Mouse (Mus musculus) CH12.LX (cell line): ENCODE data around the gene Retreg3. TPM values are rescaled to one million over a fixed set of nuclear protein-coding genes. Genes with fewer than 3 reads are reported as not detected.

Source experiments
- DNase-seq: peaks from one replicate; pipeline ENCODE4 v3.0.0-alpha.2; 2013; ENCODE audit errors: extremely low read depth
- H3K27ac ChIP-seq: 2 replicates; pipeline ENCODE4 v1.5.1; 2012; ENCODE audit warnings: low read depth, mild to moderate bottlenecking, control low read depth, moderate library complexity; ENCODE audit not compliant: insufficient read depth
- H3K27me3 ChIP-seq: replicated peaks from 2 replicates; pipeline ENCODE3; 2012; ENCODE audit warnings: inconsistent platforms
- H3K36me3 ChIP-seq, 2 experiments: replicated peaks in 1 of 2; 2 replicates each; pipeline versions ENCODE3 to v1.6.1; 2012; ENCODE audit warnings: inconsistent platforms in 1 of 2, low read length in 1 of 2, mild to moderate bottlenecking in 1 of 2, mixed read lengths in 1 of 2, moderate library complexity in 1 of 2; ENCODE audit not compliant: control insufficient read depth in 1 of 2, insufficient read depth in 1 of 2
- H3K4me1 ChIP-seq, 2 experiments: 2 replicates each; pipeline ENCODE4 v1.6.1; 2012; ENCODE audit warnings: inconsistent platforms in 1 of 2, moderate library complexity in 1 of 2; ENCODE audit not compliant: insufficient read depth in 2 of 2, control insufficient read depth in 1 of 2
- H3K4me2 ChIP-seq: 2 replicates; pipeline ENCODE4 v1.6.1; 2012; ENCODE audit warnings: low read depth, mild to moderate bottlenecking, control low read depth; ENCODE audit not compliant: poor library complexity, insufficient read depth, severe bottlenecking
- H3K4me3 ChIP-seq, 3 experiments: fragments of 150-350 bp in 1 of 3; sonication (generic) in 1 of 3; replicated peaks in 1 of 3; 2 replicates each; pipeline versions ENCODE3 to v1.5.1; 2011 to 2012; ENCODE audit warnings: low read depth in 2 of 3, low read length in 2 of 3, mild to moderate bottlenecking in 2 of 3, moderate library complexity in 2 of 3, control low read depth in 1 of 3, improper control_type of control experiment in 1 of 3, inconsistent platforms in 1 of 3, mixed read lengths in 1 of 3; ENCODE audit not compliant: poor library complexity in 1 of 3
- H3K79me2 ChIP-seq: replicated peaks from 2 replicates; pipeline ENCODE4 v1.6.1; 2012; ENCODE audit warnings: mild to moderate bottlenecking, moderate library complexity; ENCODE audit not compliant: control insufficient read depth, poor library complexity, insufficient read depth, severe bottlenecking; ENCODE audit errors: extremely low read depth
- H3K9ac ChIP-seq: 2 replicates; pipeline ENCODE4 v1.6.1; 2012; ENCODE audit warnings: low read depth, mild to moderate bottlenecking, control low read depth, moderate library complexity; ENCODE audit not compliant: insufficient read depth
- H3K9me3 ChIP-seq: replicated peaks from 2 replicates; pipeline ENCODE3; 2012; ENCODE audit warnings: low read length, inconsistent platforms, mixed read lengths
- BHLHE40 ChIP-seq: IDR thresholded peaks from 2 replicates; pipeline ENCODE4 v1.6.1; 2011; ENCODE audit warnings: mild to moderate bottlenecking, low read depth, low read length, improper control_type of control experiment
- CHD1 ChIP-seq: IDR thresholded peaks from 2 replicates; pipeline ENCODE4 v1.6.1; 2012; ENCODE audit warnings: low read depth, low read length, improper control_type of control experiment, inconsistent platforms
- CHD2 ChIP-seq: IDR thresholded peaks from 2 replicates; pipeline ENCODE4 v1.6.1; 2011; ENCODE audit warnings: low read length, improper control_type of control experiment
- CTCF ChIP-seq, 2 experiments: IDR thresholded peaks in 1 of 2; conservative IDR thresholded peaks in 1 of 2; 2 replicates each; pipeline ENCODE4 v1.5.1; 2011 to 2012; ENCODE audit warnings: low read depth in 2 of 2, low read length in 2 of 2, improper control_type of control experiment in 1 of 2, inconsistent platforms in 1 of 2, mild to moderate bottlenecking in 1 of 2, moderate library complexity in 1 of 2
- E2F4 ChIP-seq: IDR thresholded peaks from 2 replicates; pipeline ENCODE4 v1.6.1; 2011; ENCODE audit warnings: low read depth, low read length, improper control_type of control experiment; ENCODE audit not compliant: insufficient replicate concordance
- ELF1 ChIP-seq: IDR thresholded peaks from 2 replicates; pipeline ENCODE4 v1.6.1; 2014; ENCODE audit warnings: low read depth, mild to moderate bottlenecking, inconsistent platforms, low read length, improper control_type of control experiment
- EP300 ChIP-seq: IDR thresholded peaks from 2 replicates; pipeline ENCODE4 v1.6.1; 2011; ENCODE audit warnings: low read length, improper control_type of control experiment
- ETS1 ChIP-seq: conservative IDR thresholded peaks from 2 replicates; pipeline ENCODE4 v1.6.1; 2012; ENCODE audit warnings: low read depth, mild to moderate bottlenecking, inconsistent platforms, low read length, improper control_type of control experiment, moderate library complexity
- GABPA ChIP-seq: IDR thresholded peaks from 2 replicates; pipeline ENCODE4 v1.6.1; 2012; ENCODE audit warnings: low read depth, low read length, improper control_type of control experiment, inconsistent platforms; ENCODE audit not compliant: insufficient replicate concordance
- IRF4 ChIP-seq: IDR thresholded peaks from 2 replicates; pipeline ENCODE4 v1.6.1; 2014; ENCODE audit warnings: low read depth, mild to moderate bottlenecking, inconsistent platforms, low read length, improper control_type of control experiment
- JUN ChIP-seq: IDR thresholded peaks from 2 replicates; pipeline ENCODE4 v1.6.1; 2011; ENCODE audit warnings: low read depth, mild to moderate bottlenecking, low read length, improper control_type of control experiment, moderate library complexity; ENCODE audit not compliant: insufficient read depth
- JUND ChIP-seq: conservative IDR thresholded peaks from 2 replicates; pipeline ENCODE4 v1.6.1; 2011; ENCODE audit warnings: low read depth, low read length, improper control_type of control experiment
- MAFK ChIP-seq: IDR thresholded peaks from 2 replicates; pipeline ENCODE4 v1.6.1; 2011; ENCODE audit warnings: low read length, improper control_type of control experiment; ENCODE audit not compliant: insufficient replicate concordance
- MAX ChIP-seq: IDR thresholded peaks from 2 replicates; pipeline ENCODE4 v1.6.1; 2011; ENCODE audit warnings: low read length, improper control_type of control experiment
- MAZ ChIP-seq: IDR thresholded peaks from 2 replicates; pipeline ENCODE4 v1.6.1; 2012; ENCODE audit warnings: low read depth, mild to moderate bottlenecking, inconsistent platforms, low read length, improper control_type of control experiment, moderate library complexity
- MEF2A ChIP-seq: IDR thresholded peaks from 2 replicates; pipeline ENCODE4 v1.6.1; 2014; ENCODE audit warnings: low read depth, mild to moderate bottlenecking, inconsistent platforms, low read length, improper control_type of control experiment, borderline replicate concordance
- MXI1 ChIP-seq: IDR thresholded peaks from 2 replicates; pipeline ENCODE4 v1.6.1; 2011; ENCODE audit warnings: mild to moderate bottlenecking, low read depth, low read length, improper control_type of control experiment
- MYC ChIP-seq: IDR thresholded peaks from 2 replicates; pipeline ENCODE4 v1.6.1; 2011; ENCODE audit warnings: low read depth, mild to moderate bottlenecking, improper control_type of control experiment, low read length
- PAX5 ChIP-seq: IDR thresholded peaks from 2 replicates; pipeline ENCODE4 v1.6.1; 2012; ENCODE audit warnings: low read length, inconsistent platforms, mixed read lengths
- POLR2A ChIP-seq: IDR thresholded peaks from 2 replicates; pipeline ENCODE4 v1.6.1; 2011; ENCODE audit warnings: low read depth, mild to moderate bottlenecking, improper control_type of control experiment, low read length
- POLR2AphosphoS2 ChIP-seq: IDR thresholded peaks from 2 replicates; pipeline ENCODE4 v1.6.1; 2011; ENCODE audit warnings: low read depth, low read length, improper control_type of control experiment
- RAD21 ChIP-seq: IDR thresholded peaks from 2 replicates; pipeline ENCODE4 v1.6.1; 2011; ENCODE audit warnings: low read depth, mild to moderate bottlenecking, low read length, improper control_type of control experiment, moderate library complexity
- SIN3A ChIP-seq: IDR thresholded peaks from 2 replicates; pipeline ENCODE4 v1.6.1; 2012; ENCODE audit warnings: low read length, improper control_type of control experiment, inconsistent platforms
- TBP ChIP-seq: conservative IDR thresholded peaks from 2 replicates; pipeline ENCODE4 v1.6.1; 2011; ENCODE audit warnings: low read depth, low read length, improper control_type of control experiment
- TCF12 ChIP-seq: IDR thresholded peaks from 2 replicates; pipeline ENCODE4 v1.6.1; 2014; ENCODE audit warnings: low read depth, mild to moderate bottlenecking, inconsistent platforms, low read length, improper control_type of control experiment
- UBTF ChIP-seq: IDR thresholded peaks from 2 replicates; pipeline ENCODE4 v1.6.1; 2012; ENCODE audit warnings: low read depth, mild to moderate bottlenecking, inconsistent platforms, low read length, improper control_type of control experiment, moderate library complexity
- USF1 ChIP-seq: IDR thresholded peaks from 2 replicates; pipeline ENCODE4 v1.6.1; 2014; ENCODE audit warnings: low read depth, mild to moderate bottlenecking, inconsistent platforms, low read length, improper control_type of control experiment
- ZMIZ1 ChIP-seq: IDR thresholded peaks from 2 replicates; pipeline ENCODE4 v1.6.1; 2012; ENCODE audit warnings: low read depth, mild to moderate bottlenecking, inconsistent platforms, low read length, improper control_type of control experiment
- ZNF384 ChIP-seq: IDR thresholded peaks from 2 replicates; pipeline ENCODE4 v1.6.1; 2012; ENCODE audit warnings: low read depth, low read length, improper control_type of control experiment, inconsistent platforms
- dilution Hi-C: fragments of 300-500 bp; cut with MboI; formaldehyde crosslinking; loops from 2 replicates; pipeline ENCODE4 v1.14.3; 2020; ENCODE audit warnings: low sequenced_read_pairs; ENCODE audit not compliant: extremely low pct_unique_long_range_greater_than_20kb, extremely low pct_ligation_motif_present
- in situ Hi-C: fragments of 300-500 bp; cut with MboI; formaldehyde crosslinking; loops from 3 replicates; pipeline ENCODE4 v1.14.3; 2019; ENCODE audit warnings: low sequenced_read_pairs, low pct_ligation_motif_present, low pct_unique_long_range_greater_than_20kb, mixed read lengths
- polyA plus RNA-seq: library from polyadenylated mRNA; unstranded; fragments of >175 nt; gene quantifications from 2 replicates; pipeline ENCODE4 v1.2.1, GENCODE M21; 2012; ENCODE audit warnings: low read depth; ENCODE audit not compliant: insufficient read length
- total RNA-seq, 2 experiments: library from RNA; depleted of rRNA; stranded (reverse); fragments of 300-350 nt in 1 of 2; fragments of >200 nt in 1 of 2; gene quantifications; 2 replicates each; pipeline ENCODE4 v1.2.3; 2012 to 2014

Gene Retreg3
- total and polyA plus RNA-seq, 3 experiments = 48.2 to 55.9 (median 54.3) TPM

GRCm38 (mm10) chr11:101146377-101146776 is 26.7 kb upstream of the Retreg3 start:
- Histone ChIP-seq H3K4me3 (no peak overlapping the region), H3K4me2 (no peak overlapping the region), H3K79me2 (no peaks in the 10 kb centered on the region), H3K27ac (no peak overlapping the region), H3K4me1 (peaks cover 12 to 37% of the 10 kb centered on the region in 2 experiments), H3K27me3 (no peaks in the 10 kb centered on the region), H3K9ac (no peak overlapping the region), H3K36me3 (no peaks in the 10 kb centered on the region), H3K9me3 (no peaks in the 10 kb centered on the region)
- in situ Hi-C loops = no loop called here
- DNase-seq = no peak
- TF ChIP-seq JUND (no peak), IRF4 (no peak), PAX5 (no peak), ELF1 (no peak), E2F4 (no peak), TCF12 (no peak), CTCF (conservative IDR thresholded peaks at IDR 0.05 in 1 of 2, IDR thresholded peaks at IDR 0.05 in 1 of 2; ENCODE audit: low read depth in 2 of 2, low read length in 2 of 2) (no peak), MAFK (no peak), SIN3A (no peak), JUN (no peak), MYC (no peak), TBP (no peak), MAX (no peak), POLR2AphosphoS2 (no peak), CHD2 (no peak), ZMIZ1 (no peak)
- dilution Hi-C loops = no loop called here

GRCm38 (mm10) chr11:101143338-101144225 is 23.9 kb upstream of the Retreg3 start:
- Histone ChIP-seq H3K79me2 (no peaks in the 10 kb centered on the region), H3K27me3 (no peaks in the 10 kb centered on the region), H3K4me2 (peak overlapping the region; percentile 46), H3K4me1 (peaks cover 11 to 41% of the 10 kb centered on the region in 2 experiments), H3K36me3 (no peaks in the 10 kb centered on the region), H3K9me3 (no peaks in the 10 kb centered on the region), H3K4me3 (peak overlapping the region; percentile 11 to 47 (median 36)), H3K9ac (peak overlapping the region; percentile 27), H3K27ac (peak overlapping the region; percentile 46)
- in situ Hi-C loops (no loop called here), dilution Hi-C loops (no loop called here)
- TF ChIP-seq IRF4 (no peak), PAX5 (no peak), RAD21 (no peak), MEF2A (peak; percentile 69; the same call in 1 of the 2 replicates), JUND (no peak), BHLHE40 (peak; percentile 61), CHD1 (no peak; the same call in 1 of the 2 replicates), UBTF (0 out of 2 replicates have a peak, but pooled peaks have one; percentile 38), GABPA (no peak), SIN3A (peak; percentile 71), ZNF384 (peak; percentile 94), USF1 (no peak), TBP (peak; percentile 42), ETS1 (peak; percentile 71), MAZ (0 out of 2 replicates have a peak, but pooled peaks have one; percentile 61), TCF12 (peak; percentile 50; the same call in 1 of the 2 replicates), JUN (no peak), EP300 (peak; percentile 35; the same call in 1 of the 2 replicates), ELF1 (peak; percentile 67), MXI1 (peak; percentile 95), POLR2A (peak; percentile 57)
- peak; percentile 87 for DNase-seq
